Mouse (Mus musculus) stomach, postnatal 0 days (tissue): Measurements from ENCODE around the gene Tmem63a.

ENCODE experiments used
- CTCF ChIP-seq: IDR thresholded peaks from 2 replicates; pipeline ENCODE4 v1.5.1; 2016; ENCODE audit warnings: antibody characterized with exemption, low read depth, mild to moderate bottlenecking, moderate library complexity
- EP300 ChIP-seq: optimal IDR thresholded peaks from 2 replicates; pipeline ENCODE3; 2016; ENCODE audit warnings: antibody characterized with exemption

GRCm38 (mm10) chr1:180892808-180893207, 49.3 kb upstream of the Tmem63a start, which contains the start of gene Lefty2:
- TF ChIP-seq CTCF (no peak), EP300 (no peak)
